Mouse (Mus musculus): ENCODE measurements around the gene Hivep1. TPM values are rescaled to one million over a fixed set of nuclear protein-coding genes. Genes with fewer than 3 reads are reported as not detected.

Hivep1 gene
- polyA plus RNA-seq, 1 experiment from 2014 or later: 9.3 TPM

DNA sequence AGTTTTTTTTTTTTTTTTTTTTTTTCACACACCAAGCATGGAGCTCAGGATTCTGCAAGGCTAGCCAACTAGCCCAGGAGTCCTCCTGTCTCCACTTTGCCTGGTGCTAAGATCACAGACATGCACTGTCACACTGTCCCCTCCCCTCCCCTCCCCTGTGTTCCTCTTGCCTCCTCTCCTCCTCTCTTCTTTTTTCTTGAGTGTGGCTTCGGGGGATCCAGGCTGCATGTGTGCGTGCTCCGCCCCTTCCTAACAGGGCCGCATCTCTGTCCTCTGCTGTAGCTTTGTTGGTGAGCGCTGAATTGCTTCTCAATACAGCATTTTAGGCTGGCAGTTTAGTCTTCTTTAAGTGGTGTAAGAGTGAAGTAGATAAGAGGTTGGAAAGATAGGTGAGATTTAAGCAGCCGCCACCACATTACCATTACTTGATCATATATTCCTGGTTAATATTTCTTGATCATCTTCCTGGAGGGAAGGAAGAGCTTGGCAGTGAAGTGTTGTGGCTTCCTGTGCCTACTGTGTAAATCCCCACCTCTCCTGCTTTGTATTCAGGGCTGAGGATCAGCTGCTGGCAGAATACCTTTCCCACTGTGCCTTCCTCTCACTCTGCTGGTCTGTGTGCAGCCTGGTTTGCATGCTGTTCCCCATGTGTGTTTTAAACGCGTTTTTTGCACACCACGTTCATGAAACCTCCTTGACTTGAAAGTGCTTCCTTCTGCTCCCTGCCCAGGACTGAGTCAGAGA, 97.7 kb downstream of the Hivep1 start:
- Histone ChIP-seq H3K27me3 (ENCODE audit: control insufficient read depth, insufficient read depth, low read length) (no peaks in the 10 kb centered on the region), H3K36me3 (ENCODE audit: control insufficient read depth, insufficient read depth, low read length) (no peaks in the 10 kb centered on the region), H3K9me3 (ENCODE audit: control insufficient read depth, low read depth, low read length) (no peaks in the 10 kb centered on the region), H3K4me2 (replicated peaks; ENCODE audit: low read depth, low read length) (no peak overlapping the region), H3K4me3 (ENCODE audit: low read depth, low read length) (no peak overlapping the region), H3K4me1 (ENCODE audit: control insufficient read depth, insufficient read depth, low read length) (no peaks in the 10 kb centered on the region), H3K27ac (ENCODE audit: low read length) (no peak overlapping the region), H3K9ac (replicated peaks; ENCODE audit: low read depth, low read length) (no peak overlapping the region)
- no peak for ATAC-seq (ENCODE audit: insufficient number of reproducible peaks, insufficient read depth, low FRiP score, low read depth)
- 44% methylated on average over 9 of the region's 9 CpGs for WGBS

DNA sequence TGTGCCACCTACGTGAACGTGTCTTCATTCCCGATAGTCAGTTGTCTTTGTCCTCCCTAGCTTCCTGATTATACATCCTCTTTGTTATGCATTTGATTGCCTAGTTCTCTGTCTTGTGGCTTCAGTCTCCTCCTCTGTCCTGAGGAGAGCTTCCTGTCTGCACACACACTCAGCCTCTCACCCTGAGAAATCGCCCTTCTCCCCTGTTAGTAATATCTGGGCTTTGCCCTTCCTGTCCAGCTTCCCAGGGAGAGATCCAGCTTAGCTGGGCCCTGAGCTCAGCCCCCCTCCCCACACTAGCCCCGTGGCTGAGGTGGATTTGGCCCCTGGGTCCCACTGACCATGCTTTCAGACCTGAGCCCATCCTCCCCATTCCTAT, 98.2 kb downstream of the Hivep1 start:
- Histone ChIP-seq H3K27ac (ENCODE audit: low read length) (no peak overlapping the region), H3K4me2 (replicated peaks; ENCODE audit: low read depth, low read length) (no peak overlapping the region), H3K27me3 (ENCODE audit: control insufficient read depth, insufficient read depth, low read length) (no peaks in the 10 kb centered on the region), H3K4me1 (ENCODE audit: control insufficient read depth, insufficient read depth, low read length) (no peaks in the 10 kb centered on the region), H3K9ac (replicated peaks; ENCODE audit: low read depth, low read length) (no peak overlapping the region), H3K4me3 (ENCODE audit: low read depth, low read length) (no peak overlapping the region), H3K9me3 (ENCODE audit: control insufficient read depth, low read depth, low read length) (no peaks in the 10 kb centered on the region), H3K36me3 (ENCODE audit: control insufficient read depth, insufficient read depth, low read length) (peaks cover 5% of the 10 kb centered on the region; the same call in 1 of the 2 replicates)
- WGBS: 40% methylated on average over 5 of the region's 5 CpGs
- no peak for ATAC-seq (ENCODE audit: insufficient number of reproducible peaks, insufficient read depth, low FRiP score, low read depth)

DNA sequence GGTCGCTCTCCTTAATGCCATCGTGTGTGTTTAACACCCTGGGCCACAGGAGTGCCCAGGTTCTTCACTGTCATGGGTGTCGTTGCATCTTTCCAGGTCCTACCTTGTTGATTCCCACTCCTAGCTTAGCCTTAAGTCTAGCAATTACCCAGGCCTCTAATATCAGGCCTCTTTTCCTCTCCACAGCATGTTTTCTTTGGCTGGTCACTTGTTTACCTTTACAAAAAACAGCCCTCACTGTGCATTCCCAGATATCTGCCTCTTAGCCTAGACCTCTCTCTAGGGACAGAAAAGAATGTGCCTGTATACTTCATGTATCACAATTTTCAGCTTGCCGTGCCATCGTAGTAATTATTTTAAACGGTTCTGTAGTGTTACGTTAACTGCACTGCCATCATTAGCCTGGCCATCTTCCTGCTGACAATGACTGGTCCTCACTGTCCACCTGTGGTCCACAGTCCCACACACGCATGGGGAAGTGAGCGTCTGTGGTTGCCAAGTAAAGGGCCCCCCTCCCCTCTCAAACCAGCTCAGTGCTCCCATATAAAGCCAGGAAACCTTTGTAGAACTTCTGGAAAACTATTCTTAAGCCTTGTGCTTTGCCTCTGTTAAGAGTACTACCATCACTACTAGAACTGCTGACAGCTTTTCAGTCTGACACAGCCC, 98.8 kb downstream of the Hivep1 start:
- Histone ChIP-seq H3K27ac (ENCODE audit: low read length) (no peak overlapping the region), H3K4me2 (replicated peaks; ENCODE audit: low read depth, low read length) (no peak overlapping the region), H3K36me3 (ENCODE audit: control insufficient read depth, insufficient read depth, low read length) (peaks cover 8% of the 10 kb centered on the region; the same call in 1 of the 2 replicates)

DNA sequence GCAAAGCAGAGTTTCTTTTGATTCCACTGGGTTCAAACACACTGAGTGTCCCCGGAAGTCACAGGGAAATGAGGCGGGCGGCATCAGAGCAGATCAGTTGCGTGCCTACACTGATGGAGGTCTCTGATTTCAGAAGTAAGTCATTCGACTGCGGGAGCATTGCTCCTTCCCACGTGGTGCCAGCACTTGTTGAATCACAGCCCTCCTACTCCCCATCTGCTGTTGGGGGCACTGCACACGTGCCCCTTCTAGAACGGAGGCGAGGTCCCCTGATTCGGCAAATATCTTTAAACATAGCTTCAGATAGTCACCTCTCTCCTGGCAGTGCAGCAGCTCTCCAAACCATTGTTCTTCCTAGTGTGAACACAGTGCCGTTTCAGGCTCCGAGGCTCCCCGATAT, 106.4 kb downstream of the Hivep1 start:
- Histone ChIP-seq H3K4me1 (ENCODE audit: control insufficient read depth, insufficient read depth, low read length) (no peaks in the 10 kb centered on the region), H3K9ac (replicated peaks; ENCODE audit: low read depth, low read length) (no peak overlapping the region), H3K4me2 (replicated peaks; ENCODE audit: low read depth, low read length) (no peak overlapping the region), H3K9me3 (ENCODE audit: control insufficient read depth, low read depth, low read length) (no peaks in the 10 kb centered on the region), H3K36me3 (ENCODE audit: control insufficient read depth, insufficient read depth, low read length) (peaks cover 24% of the 10 kb centered on the region; the same call in 1 of the 2 replicates), H3K27ac (ENCODE audit: low read length) (no peak overlapping the region), H3K27me3 (ENCODE audit: control insufficient read depth, insufficient read depth, low read length) (no peaks in the 10 kb centered on the region), H3K4me3 (ENCODE audit: low read depth, low read length) (no peak overlapping the region)
- 95% methylated on average over 14 of the region's 14 CpGs for WGBS
- ATAC-seq (ENCODE audit: insufficient number of reproducible peaks, insufficient read depth, low FRiP score, low read depth): no peak

More for the DNA sequence above, 98.8 kb downstream of the Hivep1 start:
- no peaks in the 10 kb centered on the region for H3K4me1 ChIP-seq (ENCODE audit: control insufficient read depth, insufficient read depth, low read length)
- H3K27me3 ChIP-seq (ENCODE audit: control insufficient read depth, insufficient read depth, low read length): no peaks in the 10 kb centered on the region
- 77% methylated on average over 9 of the region's 9 CpGs for WGBS
- H3K4me3 ChIP-seq (ENCODE audit: low read depth, low read length): no peak overlapping the region
- ATAC-seq (ENCODE audit: insufficient number of reproducible peaks, insufficient read depth, low FRiP score, low read depth): no peak
- no peak overlapping the region for H3K9ac ChIP-seq (replicated peaks; ENCODE audit: low read depth, low read length)
- H3K9me3 ChIP-seq (ENCODE audit: control insufficient read depth, low read depth, low read length): no peaks in the 10 kb centered on the region

DNA sequence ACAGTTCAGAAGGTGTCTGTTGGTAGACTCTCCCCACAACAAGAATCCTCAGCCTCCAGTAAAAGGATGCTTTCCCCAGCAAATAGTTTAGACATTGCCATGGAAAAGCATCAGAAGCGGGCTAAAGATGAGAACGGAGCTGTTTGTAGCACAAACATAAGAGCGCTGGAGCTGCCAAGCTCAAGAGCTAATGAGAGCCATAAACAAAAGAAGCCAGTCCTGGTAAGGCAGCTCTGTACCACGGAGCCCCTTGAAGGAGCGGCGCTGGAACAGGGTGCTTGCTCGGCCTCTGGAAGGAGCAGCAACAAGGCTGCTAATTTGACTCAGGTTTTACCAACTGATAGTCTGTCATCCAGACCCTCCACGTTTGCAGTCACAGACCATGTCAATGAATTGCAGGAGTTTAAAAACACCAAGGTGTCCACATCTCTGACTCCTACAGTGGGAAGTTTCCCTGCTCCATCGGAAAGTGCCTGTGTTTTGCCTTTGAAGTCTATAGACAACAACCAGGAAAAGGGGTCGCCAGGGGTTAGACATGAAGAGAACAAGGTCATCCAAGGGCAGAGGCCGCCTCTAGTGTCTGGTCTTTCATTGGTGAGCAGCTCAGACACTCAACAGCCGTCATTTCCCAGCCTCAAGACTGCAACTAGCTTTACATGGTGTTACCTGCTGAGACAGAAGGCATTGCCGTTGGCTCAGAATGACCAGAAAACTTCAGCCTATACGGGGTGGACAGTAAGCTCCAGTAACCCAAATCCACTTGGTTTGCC, 107.8 kb downstream of the Hivep1 start:
- Histone ChIP-seq H3K4me1 (ENCODE audit: control insufficient read depth, insufficient read depth, low read length) (no peaks in the 10 kb centered on the region), H3K9me3 (ENCODE audit: control insufficient read depth, low read depth, low read length) (no peaks in the 10 kb centered on the region), H3K27me3 (ENCODE audit: control insufficient read depth, insufficient read depth, low read length) (no peaks in the 10 kb centered on the region), H3K4me3 (ENCODE audit: low read depth, low read length) (no peak overlapping the region), H3K27ac (ENCODE audit: low read length) (no peak overlapping the region), H3K36me3 (ENCODE audit: control insufficient read depth, insufficient read depth, low read length) (peaks cover 23% of the 10 kb centered on the region; the same call in 1 of the 2 replicates), H3K9ac (replicated peaks; ENCODE audit: low read depth, low read length) (no peak overlapping the region), H3K4me2 (replicated peaks; ENCODE audit: low read depth, low read length) (no peak overlapping the region)
- ATAC-seq (ENCODE audit: insufficient number of reproducible peaks, insufficient read depth, low FRiP score, low read depth): no peak
- WGBS: 81% methylated on average over 14 of the region's 14 CpGs

DNA sequence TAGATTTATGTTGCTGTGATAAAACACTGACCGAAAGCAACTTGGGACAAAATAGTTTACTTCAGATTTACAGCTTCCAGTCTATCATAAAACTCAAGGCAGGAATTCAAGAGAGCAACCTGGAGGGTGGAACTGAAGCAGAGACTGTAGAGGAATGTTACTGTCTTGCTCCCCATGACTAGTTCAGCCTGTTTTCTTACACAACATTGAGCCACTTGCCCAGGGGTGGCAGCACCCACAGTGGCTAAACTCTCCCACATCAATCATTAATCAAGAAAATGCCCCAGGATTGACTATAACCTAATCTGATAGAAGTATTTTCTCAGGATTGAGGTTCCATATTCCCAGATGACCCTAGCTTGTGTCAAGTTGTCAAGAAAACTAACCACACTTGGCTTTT, 119.0 kb downstream of the Hivep1 start:
- H3K36me3 ChIP-seq (ENCODE audit: control insufficient read depth, insufficient read depth, low read length): peaks cover 8% of the 10 kb centered on the region; the same call in 1 of the 2 replicates

DNA sequence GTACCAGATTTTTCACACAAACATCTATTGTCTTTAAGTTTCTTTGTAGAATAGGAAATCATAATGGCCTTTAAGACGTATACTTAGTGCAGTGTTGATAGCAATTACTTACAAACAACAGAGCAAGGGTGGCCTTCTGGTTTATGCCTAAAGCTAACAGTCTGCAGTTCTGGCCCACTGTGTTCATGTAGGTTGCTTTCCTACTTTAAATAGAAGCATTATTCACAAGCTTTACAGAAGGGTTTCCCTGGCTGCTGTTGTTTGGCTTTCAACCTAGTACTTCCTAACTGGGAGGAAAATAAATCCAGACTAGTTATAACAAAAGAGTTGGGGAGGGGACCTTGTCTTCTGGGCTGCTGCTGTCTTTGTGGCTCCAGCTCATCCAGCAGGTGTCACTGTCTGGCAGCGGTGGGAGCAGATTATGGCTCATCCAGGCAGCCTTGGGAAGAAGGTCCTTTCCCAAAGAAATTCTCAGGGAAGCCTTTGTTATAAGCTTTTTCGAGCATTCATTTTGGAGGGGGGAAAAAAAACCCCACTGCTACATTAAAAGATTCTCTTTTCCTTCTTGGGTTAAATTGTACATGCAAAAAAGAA, 123.1 kb downstream of the Hivep1 start:
- 36% methylated on average over 3 of the region's 3 CpGs for WGBS
- H3K27ac ChIP-seq (ENCODE audit: low read length): no peak overlapping the region
- no peaks in the 10 kb centered on the region for H3K9me3 ChIP-seq (ENCODE audit: control insufficient read depth, low read depth, low read length)
- no peak for ATAC-seq (ENCODE audit: insufficient number of reproducible peaks, insufficient read depth, low FRiP score, low read depth)
- H3K36me3 ChIP-seq (ENCODE audit: control insufficient read depth, insufficient read depth, low read length): 0 out of 2 replicates have a peak, but pooled peaks cover 8% of the 10 kb centered on the region
- no peak overlapping the region for H3K9ac ChIP-seq (replicated peaks; ENCODE audit: low read depth, low read length)
- H3K4me2 ChIP-seq (replicated peaks; ENCODE audit: low read depth, low read length): no peak overlapping the region
- no peak overlapping the region for H3K4me3 ChIP-seq (ENCODE audit: low read depth, low read length)
- H3K4me1 ChIP-seq (ENCODE audit: control insufficient read depth, insufficient read depth, low read length): no peaks in the 10 kb centered on the region
- no peaks in the 10 kb centered on the region for H3K27me3 ChIP-seq (ENCODE audit: control insufficient read depth, insufficient read depth, low read length)

More for the DNA sequence above, 119.0 kb downstream of the Hivep1 start:
- ATAC-seq (ENCODE audit: insufficient number of reproducible peaks, insufficient read depth, low FRiP score, low read depth): no peak
- H3K4me1 ChIP-seq (ENCODE audit: control insufficient read depth, insufficient read depth, low read length): no peaks in the 10 kb centered on the region
- no peak overlapping the region for H3K9ac ChIP-seq (replicated peaks; ENCODE audit: low read depth, low read length)
- H3K4me2 ChIP-seq (replicated peaks; ENCODE audit: low read depth, low read length): no peak overlapping the region
- no peak overlapping the region for H3K4me3 ChIP-seq (ENCODE audit: low read depth, low read length)
- H3K27ac ChIP-seq (ENCODE audit: low read length): no peak overlapping the region
- H3K27me3 ChIP-seq (ENCODE audit: control insufficient read depth, insufficient read depth, low read length): no peaks in the 10 kb centered on the region
- no peaks in the 10 kb centered on the region for H3K9me3 ChIP-seq (ENCODE audit: control insufficient read depth, low read depth, low read length)
- WGBS: 91% methylated on average over 1 of the region's 1 CpGs

DNA sequence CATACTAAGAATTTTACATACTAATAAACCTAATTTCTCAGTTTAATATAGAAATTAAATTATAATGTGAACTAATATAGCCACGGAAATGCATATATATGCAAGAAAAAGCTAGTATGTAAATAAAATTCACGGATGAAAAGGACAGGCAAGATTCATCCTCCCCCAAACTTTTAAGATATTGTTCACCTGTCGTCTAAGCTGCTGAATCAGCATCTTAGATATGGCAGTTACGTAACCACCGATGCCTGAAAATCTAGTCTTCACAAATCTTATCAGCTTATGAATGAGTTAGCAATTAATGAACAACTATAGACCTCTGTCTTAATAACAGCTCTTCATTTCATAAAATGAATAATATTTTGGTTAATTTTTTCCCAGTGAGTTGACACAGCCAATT, 130.8 kb downstream of the Hivep1 start:
- Histone ChIP-seq H3K9me3 (ENCODE audit: control insufficient read depth, low read depth, low read length) (no peaks in the 10 kb centered on the region), H3K4me2 (replicated peaks; ENCODE audit: low read depth, low read length) (no peak overlapping the region), H3K9ac (replicated peaks; ENCODE audit: low read depth, low read length) (no peak overlapping the region), H3K36me3 (ENCODE audit: control insufficient read depth, insufficient read depth, low read length) (peaks cover 8% of the 10 kb centered on the region; the same call in 1 of the 2 replicates), H3K4me3 (ENCODE audit: low read depth, low read length) (no peak overlapping the region), H3K4me1 (ENCODE audit: control insufficient read depth, insufficient read depth, low read length) (no peaks in the 10 kb centered on the region), H3K27ac (ENCODE audit: low read length) (no peak overlapping the region), H3K27me3 (ENCODE audit: control insufficient read depth, insufficient read depth, low read length) (no peaks in the 10 kb centered on the region)
- WGBS: 90% methylated on average over 5 of the region's 5 CpGs
- no peak for ATAC-seq (ENCODE audit: insufficient number of reproducible peaks, insufficient read depth, low FRiP score, low read depth)
